Mouse (Mus musculus) layer of hippocampus, adult 9-10 months (tissue): ENCODE results near the gene Rbm28.
A peak's percentile ranks its signal among the peaks of the same experiment; 100 is the strongest.

ENCODE experiments used
- DNase-seq: peaks from one replicate; pipeline ENCODE4 v3.0.0; 2022; ENCODE audit warnings: low spot score

Gene Rbm28

DNA sequence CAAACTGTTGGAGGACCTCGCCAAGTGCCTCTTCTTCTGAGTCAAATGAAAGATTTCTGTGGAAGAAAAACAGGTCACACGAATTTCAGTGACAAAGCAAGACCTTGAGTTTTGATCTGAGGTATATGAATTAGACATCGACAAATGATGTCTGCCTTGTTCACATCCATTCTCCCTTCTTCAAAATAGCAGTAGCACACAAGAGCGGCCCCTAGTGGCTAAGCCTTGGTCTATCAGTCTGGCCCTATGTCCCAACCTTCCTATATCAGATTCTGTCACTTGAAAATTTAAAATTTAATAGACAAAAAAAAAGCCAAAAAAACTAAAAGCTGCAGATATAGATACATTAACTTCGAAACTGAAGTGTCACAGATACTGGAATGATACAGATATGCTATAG lies 21.2 kb downstream of the Rbm28 start:
- no peak for DNase-seq

DNA sequence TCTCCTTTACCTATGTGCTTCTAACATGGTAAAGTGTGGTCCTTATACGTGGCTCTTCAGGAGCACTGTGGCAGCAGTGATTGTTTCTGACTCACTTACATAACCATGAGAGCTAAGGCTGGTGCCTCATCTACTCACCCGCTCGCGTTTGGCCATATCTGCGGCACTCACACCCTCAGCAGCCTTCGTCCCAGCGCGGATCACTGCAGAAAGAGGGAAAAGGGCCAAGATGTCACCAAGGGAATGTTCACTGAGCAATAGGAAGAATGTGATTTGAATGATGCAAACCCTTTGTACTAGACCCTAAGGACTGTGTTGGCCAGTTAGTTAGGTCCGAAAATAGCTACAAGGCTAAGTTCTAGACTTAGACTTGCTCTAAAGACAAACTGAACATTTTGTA lies 27.4 kb downstream of the Rbm28 start:
- DNase-seq: no peak

DNA sequence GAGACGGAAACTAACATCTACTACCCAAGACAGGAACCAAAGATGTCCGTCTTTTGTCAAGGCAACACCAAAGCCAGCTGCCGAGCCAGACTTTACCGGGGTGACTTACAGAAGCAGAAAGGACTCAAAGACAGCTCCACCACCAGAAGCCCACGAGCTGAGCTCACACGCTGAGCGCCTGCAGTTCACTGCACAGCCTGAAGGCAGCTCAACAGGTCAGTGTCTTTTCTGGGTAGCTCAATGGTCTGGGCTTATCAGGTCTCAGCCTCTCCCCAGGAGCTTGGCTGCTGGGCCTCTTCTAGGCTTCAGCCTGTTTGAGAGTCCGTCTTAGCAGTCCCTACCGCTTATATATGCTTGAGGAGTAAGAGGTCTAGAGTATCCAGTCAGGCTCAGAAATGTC lies 31.7 kb downstream of the Rbm28 start:
- DNase-seq: no peak

DNA sequence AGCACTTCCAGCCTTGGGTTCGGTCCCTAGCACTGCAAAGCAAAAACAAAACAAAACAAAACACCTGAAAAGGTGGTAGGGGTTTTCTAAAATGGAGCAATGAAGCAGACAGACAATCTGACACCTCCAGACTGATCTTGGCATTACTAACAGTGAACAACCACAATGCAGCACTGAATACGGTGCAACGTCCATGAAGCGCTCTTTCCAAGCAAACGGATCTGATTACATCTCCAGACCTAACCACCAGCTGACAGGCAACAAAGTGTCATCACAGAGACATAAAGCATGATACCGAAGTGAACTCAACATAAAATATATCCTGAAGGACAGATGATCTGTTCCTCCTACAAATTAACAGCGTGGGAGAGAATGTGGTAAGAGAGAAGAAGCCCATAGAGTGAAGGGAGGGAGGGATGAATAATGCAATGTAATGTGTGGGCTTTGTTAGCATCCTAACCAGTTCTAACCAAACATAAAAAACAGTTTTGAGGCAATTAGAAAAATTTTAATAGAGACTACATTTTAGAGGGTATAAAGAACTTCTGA lies 37.9 kb downstream of the Rbm28 start:
- DNase-seq: no peak

DNA sequence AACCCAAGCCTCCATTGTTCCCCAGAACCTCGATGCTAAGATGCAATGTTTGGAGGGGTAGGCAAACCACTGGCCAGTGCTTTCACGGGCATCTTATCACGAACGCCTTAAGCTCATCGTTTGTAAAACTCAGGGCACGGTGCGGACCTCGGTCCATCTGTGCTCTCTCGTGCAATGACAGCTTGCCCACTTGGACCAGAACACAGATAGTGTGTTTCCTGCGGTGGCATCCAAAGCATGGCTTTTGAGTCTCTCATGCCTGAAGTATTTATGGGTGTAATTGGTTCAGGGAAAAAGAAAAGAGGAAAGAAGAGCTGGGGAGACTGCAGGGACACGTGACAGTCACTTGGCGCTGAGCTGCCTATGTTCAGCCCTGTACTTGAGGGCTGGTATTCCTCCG lies 44.8 kb downstream of the Rbm28 start:
- DNase-seq: no peak

DNA sequence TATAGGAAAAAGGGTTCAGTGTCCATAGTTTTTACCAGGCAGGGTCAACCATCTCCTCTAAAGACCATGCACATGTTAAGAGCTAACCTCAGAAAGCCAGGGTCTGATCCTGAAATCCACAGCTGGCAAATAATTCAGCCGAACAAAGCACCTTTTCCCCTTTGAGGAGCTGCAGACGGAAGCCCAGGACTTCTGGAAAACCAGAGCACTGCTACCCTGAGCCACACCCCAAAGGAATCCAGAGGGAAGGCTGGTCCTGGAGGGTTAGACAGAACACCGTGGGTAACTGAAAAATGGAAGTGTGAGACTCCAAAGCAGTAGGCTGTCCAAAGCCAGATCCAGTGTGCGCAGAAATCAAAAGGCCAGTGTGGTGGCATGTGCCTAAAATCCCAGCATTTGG lies 45.8 kb downstream of the Rbm28 start:
- no peak for DNase-seq

DNA sequence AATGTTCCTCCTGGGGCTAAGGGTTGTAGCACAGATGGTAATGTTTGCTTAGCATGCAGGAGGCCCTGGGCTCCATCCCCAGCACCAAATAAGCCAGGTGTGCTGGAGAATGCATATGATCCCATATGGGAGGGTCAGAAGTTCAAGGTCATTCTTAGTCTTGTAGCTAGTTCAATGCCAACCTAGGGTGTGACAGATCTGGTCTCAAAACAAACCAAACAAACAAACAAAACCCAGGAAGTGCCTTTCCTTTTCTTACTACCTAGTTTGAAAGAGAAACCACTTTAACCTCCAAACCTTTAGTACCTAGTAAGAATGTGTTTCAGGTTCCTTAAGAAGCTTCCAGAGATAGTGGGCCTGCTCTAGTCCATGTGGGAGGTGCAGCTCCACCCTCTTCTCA lies 46.6 kb downstream of the Rbm28 start:
- DNase-seq: no peak

DNA sequence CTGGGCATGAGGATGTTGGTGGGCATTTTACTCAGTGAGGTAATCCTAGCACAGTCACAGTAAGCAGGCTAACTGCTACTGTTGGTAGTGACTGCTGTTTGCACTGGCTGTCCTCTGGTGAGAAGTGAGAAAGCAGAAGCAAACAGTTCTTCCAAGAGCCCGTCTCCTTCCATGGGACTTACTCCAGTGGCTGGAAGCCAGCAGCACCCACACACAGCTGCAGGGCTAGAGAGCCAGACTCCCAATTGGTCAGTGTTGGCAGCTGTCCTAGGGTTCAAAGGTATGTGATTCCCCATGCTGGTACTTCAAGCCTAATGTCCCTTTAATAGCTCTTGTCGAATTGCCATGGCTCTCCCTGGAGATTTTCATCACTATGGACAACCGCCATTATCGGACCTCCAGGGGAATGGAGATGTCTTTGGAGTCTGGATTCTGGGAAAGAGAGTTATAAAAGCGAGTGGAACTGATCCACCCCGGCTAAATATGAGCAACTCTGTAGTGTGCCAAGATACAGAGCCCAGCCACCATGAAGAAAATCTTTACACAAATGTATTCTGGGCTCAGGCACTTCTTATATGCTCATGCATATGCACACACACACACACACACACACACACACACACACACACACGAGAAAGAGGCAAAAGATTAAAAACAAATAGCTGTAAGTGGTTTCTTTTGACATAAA lies 47.2 kb downstream of the Rbm28 start:
- DNase-seq: no peak

DNA sequence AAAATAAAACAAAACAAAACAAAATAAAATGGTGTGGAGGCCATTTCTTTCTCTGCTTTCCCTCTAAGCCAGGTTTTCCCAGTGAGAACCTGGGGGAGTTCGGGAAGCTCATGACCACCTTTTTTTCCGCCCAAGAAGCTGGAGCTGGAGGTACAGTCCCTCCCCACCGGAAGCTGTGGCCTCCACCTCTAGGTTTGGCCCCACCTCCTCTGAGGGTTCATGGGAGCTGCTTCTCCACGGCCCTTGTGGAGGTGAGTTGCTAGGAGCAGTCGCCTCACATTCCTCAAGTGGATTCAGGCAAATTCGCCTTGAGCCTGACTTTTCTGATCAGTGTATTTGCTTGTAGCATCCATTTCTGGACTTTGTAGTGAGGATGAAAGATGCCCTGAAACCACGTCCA lies 49.0 kb downstream of the Rbm28 start:
- DNase-seq: no peak

DNA sequence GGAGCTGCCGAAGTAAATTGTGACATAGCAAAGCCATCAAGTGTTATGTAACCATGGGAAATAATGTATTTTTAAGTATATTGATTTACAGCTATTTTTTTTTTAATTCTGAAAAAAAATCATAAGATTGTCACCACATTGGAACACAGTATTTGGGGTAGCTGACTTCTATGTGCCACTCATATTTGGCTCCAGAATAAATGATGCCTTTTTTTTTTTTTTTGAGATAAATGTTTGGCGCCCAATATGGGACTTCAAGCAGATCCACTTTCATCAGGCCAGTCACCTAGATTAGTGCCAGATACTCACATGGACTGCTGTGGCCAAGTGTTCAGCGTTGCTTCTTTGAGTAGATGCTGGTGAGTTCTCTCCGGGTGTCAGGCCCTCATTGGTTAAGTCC lies 53.3 kb downstream of the Rbm28 start:
- DNase-seq: no peak

DNA sequence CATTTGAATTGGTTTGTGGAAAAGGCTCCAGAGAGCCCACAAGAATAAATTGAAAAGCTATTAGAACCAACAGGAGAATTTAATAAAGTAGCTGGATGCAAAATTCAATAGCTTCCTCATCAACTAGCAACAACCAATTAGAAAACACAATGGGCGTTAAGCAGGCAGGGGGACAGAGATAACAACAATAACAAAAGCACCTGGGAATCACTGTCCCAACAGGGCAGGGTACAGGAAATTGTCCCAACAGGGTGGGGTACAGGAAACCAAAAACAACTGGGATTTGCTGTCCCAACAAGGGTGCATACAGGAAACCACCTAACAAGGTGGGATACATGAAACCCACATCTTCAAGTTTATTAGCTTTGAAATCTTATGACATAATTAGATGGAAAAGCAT lies 56.4 kb downstream of the Rbm28 start:
- DNase-seq: no peak

DNA sequence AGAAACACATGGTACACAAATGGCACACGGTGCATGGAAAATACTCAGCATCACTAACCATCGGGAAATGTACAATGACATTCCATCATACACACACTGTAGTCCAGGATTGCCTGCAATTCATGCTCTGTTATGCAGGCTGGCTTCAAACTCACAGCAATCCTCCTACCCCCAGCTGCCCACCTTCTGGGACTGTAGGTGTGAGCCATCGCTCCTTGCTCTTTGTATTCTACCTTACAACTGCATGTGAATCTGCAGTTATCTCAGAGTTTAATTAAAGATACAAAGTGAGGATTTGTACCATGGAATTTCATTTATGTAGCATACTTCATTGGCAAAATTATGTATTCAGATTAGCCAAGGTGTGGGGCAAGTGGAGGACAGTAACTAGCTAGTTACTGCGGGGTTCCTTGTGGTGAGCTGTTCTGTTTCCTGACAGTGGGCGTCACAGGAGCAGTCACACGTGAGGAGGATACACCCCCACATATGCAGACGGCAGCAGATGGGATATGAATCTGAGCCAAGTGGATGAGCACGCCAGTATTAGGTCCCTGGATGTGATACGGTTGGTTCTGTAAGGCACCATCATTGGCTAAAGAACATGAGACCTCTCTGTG lies 63.5 kb downstream of the Rbm28 start:
- DNase-seq: no peak

DNA sequence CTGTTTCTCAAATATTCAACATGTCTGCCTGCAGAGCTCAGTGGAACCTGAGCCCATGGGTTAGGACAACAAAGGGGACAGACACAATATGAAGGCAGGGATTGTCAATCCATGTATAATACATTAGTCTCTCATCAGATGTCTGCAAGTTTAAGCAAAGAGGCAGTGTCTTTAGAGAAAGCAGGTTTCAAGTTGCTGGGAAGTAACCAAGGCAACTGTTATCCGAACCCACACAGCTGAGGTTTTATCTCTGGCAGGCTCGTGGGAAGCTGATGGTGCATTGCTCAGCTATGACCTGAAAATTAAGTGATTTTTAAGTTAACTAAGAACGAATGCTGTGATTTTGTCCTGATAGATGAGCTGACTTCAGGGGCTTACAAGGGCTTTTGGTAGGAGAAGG lies 64.4 kb downstream of the Rbm28 start:
- no peak for DNase-seq

DNA sequence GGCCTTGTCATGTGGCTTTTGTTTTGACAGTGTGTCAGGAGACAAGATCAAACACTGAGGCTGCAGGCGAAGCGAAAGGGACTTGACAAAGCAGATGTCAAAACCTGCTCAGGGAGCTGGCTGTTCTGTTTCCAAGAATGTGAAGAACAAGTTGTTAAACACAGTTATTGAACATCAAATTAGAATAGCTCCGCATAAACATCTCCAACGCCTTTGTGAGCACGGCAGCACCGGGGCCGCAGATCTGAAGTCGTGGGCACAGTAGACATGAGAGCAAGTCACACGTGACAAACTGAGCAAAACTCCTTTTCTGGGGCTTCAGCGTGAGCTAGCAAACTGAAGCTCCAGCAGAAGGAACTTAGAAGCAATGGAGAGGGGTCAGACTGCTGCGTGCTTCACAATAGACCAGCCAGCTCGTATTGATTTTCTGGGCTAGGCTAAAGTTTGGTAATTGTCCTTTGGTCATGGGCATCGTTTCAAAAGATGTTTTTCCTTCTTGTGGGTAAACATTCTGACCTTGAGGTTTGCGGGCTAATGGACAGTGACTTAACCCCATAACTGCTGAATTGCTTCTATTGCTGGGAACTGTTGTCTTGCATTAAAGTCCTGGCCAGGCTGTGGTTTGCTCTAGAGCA lies 65.2 kb downstream of the Rbm28 start:
- no peak for DNase-seq

DNA sequence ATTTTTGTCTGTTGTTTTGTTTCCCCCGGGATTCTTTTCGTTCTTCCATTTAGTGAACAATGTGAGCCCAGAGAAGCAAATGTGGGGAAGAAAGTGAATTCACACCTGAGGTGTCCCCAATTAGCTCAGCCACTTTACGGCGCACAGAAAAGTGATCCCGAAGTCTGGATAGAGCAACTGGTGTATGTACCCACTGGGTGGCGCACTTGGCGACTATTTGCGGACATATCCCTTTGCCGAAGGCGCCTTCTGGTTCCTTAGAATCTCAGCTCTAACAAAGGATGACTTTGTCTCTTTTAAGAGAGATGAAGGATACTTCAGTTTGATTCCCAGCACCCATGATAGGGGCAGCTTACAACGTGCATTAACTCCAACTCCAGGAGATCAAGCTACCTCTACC lies 71.9 kb downstream of the Rbm28 start:
- no peak for DNase-seq

DNA sequence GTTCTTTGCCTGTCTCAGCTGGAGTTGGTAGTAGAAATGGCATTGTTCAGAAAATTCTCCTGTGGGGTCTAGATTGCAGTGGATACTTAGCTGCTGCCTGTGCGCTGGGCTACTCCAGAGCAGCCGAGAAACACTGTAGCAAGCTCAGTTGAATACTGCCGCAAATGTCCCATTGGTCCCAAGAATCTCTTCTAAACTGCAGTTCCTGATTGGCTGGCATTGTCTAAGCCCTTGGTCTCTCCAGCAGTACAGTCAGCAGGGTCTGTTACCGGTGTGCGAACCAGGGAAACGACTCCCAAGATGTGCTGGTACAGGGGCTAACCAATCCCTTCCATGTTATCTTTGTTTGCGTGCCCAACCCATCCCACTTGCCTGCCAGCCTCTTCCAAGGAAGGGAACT lies 72.6 kb downstream of the Rbm28 start:
- DNase-seq: no peak

DNA sequence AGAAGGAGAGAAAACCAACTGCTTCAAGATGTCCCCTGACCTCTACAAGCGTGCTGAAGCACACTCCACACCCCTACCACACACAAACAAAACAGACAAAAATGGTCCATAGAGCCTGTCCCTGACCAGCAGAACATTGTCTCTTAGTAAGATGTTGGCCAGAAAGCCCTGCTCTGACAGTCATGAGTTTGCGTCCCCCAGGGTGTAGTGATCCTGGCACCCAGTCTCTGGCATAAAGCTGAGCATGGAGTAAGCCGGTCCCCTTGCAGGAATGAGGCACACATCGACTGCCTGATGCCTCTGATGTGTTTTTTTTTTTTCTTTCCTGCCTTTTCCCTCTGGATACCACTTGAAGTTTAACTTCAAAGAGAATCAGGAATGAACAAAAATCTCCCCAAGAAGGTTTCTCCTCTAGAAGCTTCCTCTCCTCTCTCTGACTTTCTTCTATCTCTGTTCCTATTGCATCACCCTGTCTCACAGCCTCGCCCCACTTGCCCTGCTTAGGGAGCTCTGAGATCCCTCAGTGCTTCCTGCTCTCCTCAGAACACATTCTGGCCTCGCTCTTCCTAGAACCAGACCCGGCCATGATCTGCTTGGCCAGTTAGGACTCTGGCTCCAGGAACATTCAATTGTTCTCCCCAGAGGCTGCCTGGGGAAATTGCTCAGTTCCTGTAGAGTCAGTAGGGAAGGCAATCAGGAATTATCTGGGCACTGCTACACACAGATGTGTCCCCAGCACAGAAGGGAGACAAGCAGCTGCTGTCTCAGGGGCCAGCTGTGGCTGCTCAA lies 76.7 kb downstream of the Rbm28 start:
- no peak for DNase-seq

DNA sequence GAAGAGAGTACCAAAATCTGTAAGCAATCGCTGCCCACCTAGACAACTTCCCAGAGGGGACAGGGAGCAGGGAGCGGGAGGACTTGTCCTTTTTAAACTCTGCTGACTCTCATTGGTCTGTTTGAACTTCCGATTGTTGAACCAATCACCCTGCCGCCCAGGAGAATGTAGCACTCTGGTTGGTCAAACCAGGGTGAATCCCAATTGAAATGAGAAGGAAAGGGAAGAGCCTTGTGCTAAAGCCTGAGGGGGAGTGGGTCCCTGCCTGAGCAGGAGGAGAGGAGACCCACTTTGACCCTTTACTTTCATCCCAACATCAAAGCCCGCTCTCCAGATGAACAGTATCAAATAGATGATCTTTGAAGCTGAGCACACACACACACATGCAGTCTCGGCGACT lies 80.4 kb downstream of the Rbm28 start:
- no peak for DNase-seq

DNA sequence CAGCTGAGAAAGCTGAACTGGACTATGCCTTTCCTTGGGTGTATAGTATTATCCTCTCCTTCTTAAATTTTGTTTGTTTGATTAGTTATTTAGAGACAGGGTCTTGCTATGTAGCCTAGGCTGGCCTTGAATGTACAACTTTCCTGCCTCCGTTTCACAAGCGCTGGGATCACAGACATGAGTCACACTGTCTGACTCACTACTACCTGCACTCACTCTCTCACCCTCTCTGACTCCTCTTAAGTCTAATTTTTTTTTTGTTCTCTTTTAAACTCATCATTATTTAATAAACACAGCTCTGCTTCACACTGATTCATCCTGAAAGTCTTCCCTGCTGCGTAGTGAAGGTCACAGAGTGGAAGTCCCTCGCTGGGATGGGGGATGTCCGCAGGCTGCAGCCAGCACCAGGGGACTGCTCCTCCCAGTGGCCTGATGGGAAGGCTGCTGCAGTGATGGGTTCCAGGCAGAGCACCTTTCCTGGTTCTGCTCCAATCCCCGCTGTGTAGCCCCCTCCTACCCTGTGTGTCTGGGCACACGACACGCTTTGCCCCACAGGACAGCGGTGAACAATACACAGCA lies 81.9 kb downstream of the Rbm28 start:
- DNase-seq: no peak

DNA sequence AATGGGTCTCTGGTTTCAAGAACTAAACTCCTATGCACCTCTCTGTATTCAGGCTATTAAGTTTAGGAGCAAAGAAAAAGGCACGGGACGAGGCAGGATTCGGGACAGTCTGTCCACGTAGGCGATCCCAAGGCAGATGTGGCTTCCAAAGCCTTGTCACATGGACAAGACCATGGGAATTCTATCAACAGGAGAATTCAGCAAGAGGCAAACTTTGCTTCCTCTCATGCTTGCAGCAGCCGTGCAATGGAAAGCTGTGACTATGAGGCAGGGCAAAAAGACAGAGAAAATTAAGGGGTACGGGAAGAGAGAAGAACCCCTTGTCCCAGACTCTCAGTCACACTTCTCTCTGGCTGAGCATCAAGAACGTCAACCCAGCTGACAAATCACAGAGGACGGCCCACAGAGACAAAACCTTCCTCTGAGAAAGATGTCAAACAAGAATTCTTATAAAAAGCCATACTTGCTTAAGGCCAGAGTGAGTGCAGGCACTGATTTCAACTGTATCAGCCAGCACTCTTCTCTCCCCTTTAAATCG lies 82.9 kb downstream of the Rbm28 start:
- no peak for DNase-seq

DNA sequence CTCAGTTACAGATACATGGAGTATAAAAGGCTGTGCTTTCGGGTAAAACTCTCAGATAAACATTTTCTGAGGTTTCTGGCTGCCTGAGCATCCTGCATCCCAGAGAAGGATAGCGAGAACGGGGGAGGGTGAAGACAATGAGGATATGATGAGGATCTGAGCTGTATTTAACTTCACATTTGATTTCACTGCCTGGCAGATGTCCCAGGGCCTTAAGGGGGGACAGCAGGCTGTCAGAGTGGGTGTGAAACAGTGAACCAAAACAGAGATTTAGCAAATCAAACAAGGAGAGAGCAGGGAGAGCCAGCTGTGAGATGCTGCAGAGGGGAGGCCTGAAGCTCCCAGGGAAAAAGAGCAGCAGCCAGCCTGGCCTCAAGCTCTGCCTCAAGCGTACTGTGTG lies 85.5 kb downstream of the Rbm28 start:
- DNase-seq: peak; percentile 67

DNA sequence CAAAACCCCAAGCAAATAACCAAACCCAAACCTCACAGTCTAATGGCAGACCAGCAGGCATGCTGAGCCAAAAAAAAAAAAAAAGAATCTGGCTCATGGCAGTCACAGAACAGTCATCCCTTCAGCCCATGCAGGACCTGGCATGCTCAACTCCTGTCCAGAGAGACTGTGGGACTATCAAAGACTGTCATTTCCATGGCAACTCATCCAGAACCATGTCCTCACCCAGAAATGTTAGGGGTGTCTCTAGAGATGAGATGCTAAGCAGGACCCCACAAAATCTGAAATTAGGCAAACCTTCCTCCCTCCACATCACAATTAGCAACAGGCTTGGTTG lies 90.7 kb downstream of the Rbm28 start:
- DNase-seq: no peak
